25 mouse cellular contexts compared by ENCODE assay signal in the genomic region with DNA sequence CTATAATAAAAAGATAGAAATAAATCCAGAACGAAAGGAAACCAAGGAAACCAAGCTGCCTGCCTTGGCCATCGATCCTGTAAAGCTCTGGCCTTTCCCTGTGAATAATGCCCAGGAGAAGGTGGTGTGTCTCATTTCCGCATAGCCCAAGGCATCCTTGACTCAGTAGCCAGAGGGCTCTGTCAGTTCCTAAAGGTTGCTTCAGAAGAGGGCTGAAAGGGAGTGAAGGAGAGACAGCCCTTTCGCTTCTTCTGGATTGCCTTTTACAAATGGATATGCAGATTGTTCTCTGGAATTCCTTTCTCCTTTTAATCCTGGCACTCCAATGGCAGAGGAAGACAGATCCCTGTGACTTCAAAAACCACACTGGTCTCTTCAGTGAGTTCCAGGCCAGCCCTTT. TPM values are rescaled to one million over a fixed set of nuclear protein-coding genes. Genes with fewer than 3 reads are reported as not detected.
A peak's percentile ranks its signal among the peaks of the same experiment; 100 is the strongest.
DNase-seq lines count a peak whose midpoint lies in the region; ATAC-seq and TF ChIP-seq lines count a peak whose summit lies in the region.
"Had no signal": no experiment of that assay in that cellular context is flagged by ENCODE, and none has a peak within 500 bp of the region (broad histone marks: within the 10 kb centered on the region; RNA-seq: fewer than 3 reads in every experiment).

No protein-coding gene starts in this region.

- no peaks in the 10 kb centered on the region for H3K27me3 ChIP-seq in ES-Bruce4 (ENCODE audit: control insufficient read depth, insufficient read depth, low read length, poor library complexity, severe bottlenecking)
- H3K27me3 ChIP-seq in stomach, postnatal 0 days (ENCODE audit: control insufficient read depth, insufficient read depth, low read length): no peaks in the 10 kb centered on the region
- no peaks in the 10 kb centered on the region for H3K27me3 ChIP-seq in kidney, embryonic 14.5 days (ENCODE audit: control insufficient read depth, insufficient read depth, low read length)
- H3K27me3 ChIP-seq: embryonic facial prominence, embryonic 12.5 days; embryonic facial prominence, embryonic 15.5 days; heart, embryonic 13.5 days had no signal

- no peak overlapping the region for H3K4me3 ChIP-seq in ES-Bruce4 (ENCODE audit: low read depth, low read length)
- no peak overlapping the region for H3K4me3 ChIP-seq in stomach, postnatal 0 days (ENCODE audit: low read depth, low read length)
- H3K4me3 ChIP-seq in kidney, embryonic 14.5 days (ENCODE audit: low read length): no peak overlapping the region
- H3K4me3 ChIP-seq: embryonic facial prominence, embryonic 12.5 days; embryonic facial prominence, embryonic 15.5 days; heart, adult 2 months; heart, embryonic 10.5 days; heart, embryonic 13.5 days had no signal

- intact Hi-C loops in left cerebral cortex, postnatal 36 days (cut with DNase I): no loop called here

- peak; percentile 58; the same call in 1 of the 2 replicates for TF ChIP-seq EP300 in ES-Bruce4 (IDR thresholded peaks at IDR 0.05; ENCODE audit: insufficient read depth, low read depth, low read length)
- TF ChIP-seq EP300 in stomach, postnatal 0 days (optimal IDR thresholded peaks at IDR 0.05): no peak

- H3K9me3 ChIP-seq in ES-Bruce4 (replicated peaks; ENCODE audit: control insufficient read depth, insufficient read depth, low read length, poor library complexity, severe bottlenecking): no peaks in the 10 kb centered on the region
- no peaks in the 10 kb centered on the region for H3K9me3 ChIP-seq in stomach, postnatal 0 days (ENCODE audit: control insufficient read depth, low read length)
- no peaks in the 10 kb centered on the region for H3K9me3 ChIP-seq in kidney, embryonic 14.5 days (ENCODE audit: control insufficient read depth, low read length)
- H3K9me3 ChIP-seq: embryonic facial prominence, embryonic 12.5 days; embryonic facial prominence, embryonic 15.5 days; heart, embryonic 10.5 days; heart, embryonic 13.5 days had no signal

- H3K36me3 ChIP-seq in ES-Bruce4 (ENCODE audit: control insufficient read depth, insufficient read depth, low read length, poor library complexity, severe bottlenecking): no peaks in the 10 kb centered on the region
- H3K36me3 ChIP-seq in stomach, postnatal 0 days (ENCODE audit: control insufficient read depth, insufficient read depth, low read length): peaks cover 2% of the 10 kb centered on the region; the same call in 1 of the 2 replicates
- peaks cover 9% of the 10 kb centered on the region; the same call in 1 of the 2 replicates for H3K36me3 ChIP-seq in kidney, embryonic 14.5 days (ENCODE audit: control insufficient read depth, insufficient read depth, low read length)

- no peak overlapping the region for H3K4me2 ChIP-seq in stomach, postnatal 0 days (replicated peaks; ENCODE audit: low read depth)
- H3K4me2 ChIP-seq in kidney, embryonic 14.5 days (replicated peaks; ENCODE audit: low read depth, low read length): no peak overlapping the region
- H3K4me2 ChIP-seq: embryonic facial prominence, embryonic 12.5 days; embryonic facial prominence, embryonic 15.5 days; heart, embryonic 13.5 days; hindbrain, embryonic 14.5 days had no signal

- TF ChIP-seq POLR2A in ES-Bruce4 (IDR thresholded peaks at IDR 0.05; ENCODE audit: insufficient read depth, low read length): no peak

- no peak overlapping the region for H3K27ac ChIP-seq in ES-Bruce4 (ENCODE audit: insufficient read depth, low read length)
- peak overlapping the region; percentile 9; the same call in 1 of the 2 replicates for H3K27ac ChIP-seq in stomach, postnatal 0 days (replicated peaks)
- no peak overlapping the region for H3K27ac ChIP-seq in kidney, embryonic 14.5 days (ENCODE audit: low read depth, low read length)
- H3K27ac ChIP-seq: embryonic facial prominence, embryonic 12.5 days; embryonic facial prominence, embryonic 15.5 days; heart, embryonic 10.5 days; heart, embryonic 13.5 days; hindbrain, embryonic 14.5 days; hindbrain, postnatal 0 days had no signal

- ATAC-seq in stomach, postnatal 0 days (ENCODE audit: low FRiP score, low TSS enrichment): no peak
- no peak for ATAC-seq in kidney, embryonic 14.5 days (ENCODE audit: low FRiP score, low TSS enrichment)
- ATAC-seq: CD4-positive, CD25-positive, alpha-beta regulatory T cell, adult 4 months; forebrain, embryonic 14.5 days; forebrain, postnatal 0 days; hindbrain, postnatal 0 days; inflammation-experienced regulatory T-cells, adult 6 months had no signal

- peaks cover 2% of the 10 kb centered on the region for H3K4me1 ChIP-seq in ES-Bruce4 (ENCODE audit: control insufficient read depth, insufficient read depth, low read length)
- peaks cover 5% of the 10 kb centered on the region; the same call in 1 of the 2 replicates for H3K4me1 ChIP-seq in stomach, postnatal 0 days (replicated peaks; ENCODE audit: control insufficient read depth, insufficient read depth)
- H3K4me1 ChIP-seq in kidney, embryonic 14.5 days (ENCODE audit: control insufficient read depth, insufficient read depth, low read length): peaks cover 15% of the 10 kb centered on the region

- 75% methylated on average over 4 of the region's 4 CpGs for WGBS in stomach, postnatal 0 days
- 76% methylated on average over 4 of the region's 4 CpGs for WGBS in kidney, embryonic 14.5 days

- H3K9ac ChIP-seq in ES-Bruce4 (ENCODE audit: low read depth, poor library complexity, severe bottlenecking): no peak overlapping the region
- no peak overlapping the region for H3K9ac ChIP-seq in stomach, postnatal 0 days (ENCODE audit: low read length)
- H3K9ac ChIP-seq in kidney, embryonic 14.5 days (ENCODE audit: low read depth, low read length): no peak overlapping the region
- H3K9ac ChIP-seq: embryonic facial prominence, embryonic 12.5 days; embryonic facial prominence, embryonic 15.5 days; forebrain, postnatal 0 days; heart, embryonic 13.5 days; hindbrain, embryonic 14.5 days had no signal

- DNase-seq in ES-CJ7 (ENCODE audit: low read depth, low spot score) (peak; percentile 56), ZHBTc4 (ENCODE audit: low read depth, low spot score) (peak; percentile 79)
- DNase-seq in stomach, postnatal 0 days (ENCODE audit: low spot score): no peak
- DNase-seq in left cerebral cortex, postnatal 36 days (ENCODE audit: low spot score in 2 of 2): no peak
- DNase-seq: adrenal gland, postnatal 25 days; cerebellum, adult 18-20 months; cerebellum, adult 9-10 months; cerebellum, postnatal 14 days; forebrain, postnatal 0 days; gastrocnemius, postnatal 36 days; heart, adult 2 months; heart, postnatal 14 days; heart, postnatal 4 days; kidney, adult 11 months had no signal

- no peak for TF ChIP-seq CTCF in ES-Bruce4 (IDR thresholded peaks at IDR 0.05; ENCODE audit: low read depth, low read length)
- no peak for TF ChIP-seq CTCF in stomach, postnatal 0 days (IDR thresholded peaks at IDR 0.05; ENCODE audit: low read depth)

RNA-seq across cellular contexts. Expression of a gene that starts 16.2 kb away (rescaled TPM):
- 7.2 and 7.5 TPM in 2 replicates for polyA plus RNA-seq in ES-Bruce4 (2011; ENCODE audit: insufficient read depth, insufficient read length, low read depth, missing spikeins)
- polyA plus RNA-seq in stomach, postnatal 0 days (2015; fragmentation: Nextera tagmentation; extraction: Ambion mirVana): 36.0 and 44.6 TPM in 2 replicates
- polyA plus RNA-seq in kidney, embryonic 14.5 days (2014; fragmentation: Nextera tagmentation; extraction: Ambion mirVana): 34.9 and 63.2 TPM in 2 replicates
- 100 to 1,000 TPM; 147 to 153 TPM for total RNA-seq in left cerebral cortex, postnatal 36 days (2021)

Comparison
In these comparisons a context has a peak if more than half of its experiments do, and no peak if none do; other contexts are left out.
1. DNase-seq: peak in ES-CJ7 (single experiment) and ZHBTc4 (single experiment); none in stomach, postnatal 0 days (single experiment) and left cerebral cortex, postnatal 36 days (0 of 2).